Mouse (Mus musculus) forebrain, postnatal 0 days (tissue): ENCODE measurements around the gene Cs. TPM values are rescaled to one million over a fixed set of nuclear protein-coding genes. Genes with fewer than 3 reads are reported as not detected.
"Not testable (repeated sequence)": the region's sequence is repeated elsewhere in the genome, so short reads cannot be mapped to it uniquely, and the experiment has no call there.

Experiments
- ATAC-seq: fragments of 200-750 bp; cut with Nextera tagmentation; 2 replicates; pipeline ENCODE4 v1.8.0; 2017; ENCODE audit warnings: mild to moderate bottlenecking, moderate library complexity
- DNase-seq: peaks from one replicate; pipeline ENCODE4 v3.0.0-alpha.2; 2015
- H3K27ac ChIP-seq: fragments of 300-500 bp; sonication (generic); 2 replicates; pipeline ENCODE4 v1.5.1; 2014; ENCODE audit warnings: low read depth, mild to moderate bottlenecking, antibody characterized with exemption, low read length, moderate library complexity, mixed read lengths
- H3K27me3 ChIP-seq: fragments of 300-500 bp; sonication (generic); 2 replicates; pipeline ENCODE4 v1.6.1; 2014; ENCODE audit warnings: mild to moderate bottlenecking, low read length, mixed read lengths; ENCODE audit not compliant: insufficient read depth
- H3K36me3 ChIP-seq: fragments of 300-500 bp; sonication (generic); 2 replicates; pipeline ENCODE4 v1.6.1; 2014; ENCODE audit warnings: mild to moderate bottlenecking, moderate library complexity; ENCODE audit not compliant: insufficient read depth
- H3K4me1 ChIP-seq: fragments of 300-500 bp; sonication (generic); 2 replicates; pipeline ENCODE4 v1.6.1; 2014; ENCODE audit warnings: antibody characterized with exemption; ENCODE audit not compliant: insufficient read depth
- H3K4me2 ChIP-seq: fragments of 300-500 bp; sonication (generic); 2 replicates; pipeline ENCODE4 v1.6.1; 2014; ENCODE audit warnings: low read depth, mild to moderate bottlenecking, moderate library complexity
- H3K4me3 ChIP-seq: fragments of 300-500 bp; sonication (generic); 2 replicates; pipeline ENCODE4 v1.5.1; 2014; ENCODE audit warnings: low read depth, low read length, mixed read lengths
- H3K9ac ChIP-seq: fragments of 300-500 bp; sonication (generic); 2 replicates; pipeline ENCODE4 v1.6.1; 2014; ENCODE audit warnings: mild to moderate bottlenecking
- H3K9me3 ChIP-seq: fragments of 300-500 bp; sonication (generic); 2 replicates; pipeline ENCODE4 v1.6.1; 2016; ENCODE audit warnings: low read length
- CTCF ChIP-seq: sonication (generic); IDR thresholded peaks from 2 replicates; pipeline ENCODE4 v1.5.1; 2016; ENCODE audit warnings: antibody characterized with exemption, control low read depth, low read depth
- WGBS: fragments of 180-500 bp; shearing (Covaris S2); extraction: QIAGEN DNeasy Blood & Tissue Kit; methylation state at CpG from one replicate; pipeline ENCODE4 v1.1.7; 2014; 5-methylcytosine and 5-hydroxymethylcytosine counted together
- polyA plus RNA-seq: library from polyadenylated mRNA; unstranded; fragments of >200 nt; fragmentation: Nextera tagmentation; extraction: Ambion mirVana; gene quantifications from 2 replicates; pipeline ENCODE4 v1.2.1, GENCODE M21; 2015
- total RNA-seq: library from RNA; depleted of rRNA; stranded (reverse); fragments of >200 nt; gene quantifications from 2 replicates; pipeline ENCODE4 v1.2.3, GENCODE M21; 2014; rRNA removed

Cs gene
- total RNA-seq = 205 and 250 TPM in 2 replicates
- polyA plus RNA-seq = 203 and 255 TPM in 2 replicates

- no peak for TF ChIP-seq CTCF
- peak; percentile 97 for DNase-seq
- 3% methylated on average over 61 of the region's 61 CpGs for WGBS
- H3K9me3 ChIP-seq = no peaks in the 10 kb centered on the region
- peak within 1 kb of the TSS; percentile 77 for H3K9ac ChIP-seq
- H3K4me3 ChIP-seq = peak within 1 kb of the TSS; percentile 74
- H3K4me2 ChIP-seq = peak within 1 kb of the TSS; percentile 65
- peaks cover 13% of the 10 kb centered on the region for H3K4me1 ChIP-seq
- no peaks in the 10 kb centered on the region for H3K36me3 ChIP-seq
- H3K27me3 ChIP-seq = no peaks in the 10 kb centered on the region
- ATAC-seq = peak; percentile 99
- peak within 1 kb of the TSS; percentile 90 for H3K27ac ChIP-seq
Measured at GRCm38 (mm10) chr10:128337306-128338181, at the start of gene Cs. Cs (plus strand) TSS chr10:128337734.

- not testable (repeated sequence) for H3K9ac ChIP-seq, H3K4me2 ChIP-seq, ATAC-seq, H3K4me3 ChIP-seq, H3K4me1 ChIP-seq, DNase-seq, H3K9me3 ChIP-seq, H3K27ac ChIP-seq, H3K27me3 ChIP-seq
- peaks cover 51% of the 10 kb centered on the region for H3K36me3 ChIP-seq
- WGBS = 90% methylated on average over 1 of the region's 1 CpGs
Measured at GRCm38 (mm10) chr10:128290594-128290993, 46.9 kb upstream of the Cs start.

DNA sequence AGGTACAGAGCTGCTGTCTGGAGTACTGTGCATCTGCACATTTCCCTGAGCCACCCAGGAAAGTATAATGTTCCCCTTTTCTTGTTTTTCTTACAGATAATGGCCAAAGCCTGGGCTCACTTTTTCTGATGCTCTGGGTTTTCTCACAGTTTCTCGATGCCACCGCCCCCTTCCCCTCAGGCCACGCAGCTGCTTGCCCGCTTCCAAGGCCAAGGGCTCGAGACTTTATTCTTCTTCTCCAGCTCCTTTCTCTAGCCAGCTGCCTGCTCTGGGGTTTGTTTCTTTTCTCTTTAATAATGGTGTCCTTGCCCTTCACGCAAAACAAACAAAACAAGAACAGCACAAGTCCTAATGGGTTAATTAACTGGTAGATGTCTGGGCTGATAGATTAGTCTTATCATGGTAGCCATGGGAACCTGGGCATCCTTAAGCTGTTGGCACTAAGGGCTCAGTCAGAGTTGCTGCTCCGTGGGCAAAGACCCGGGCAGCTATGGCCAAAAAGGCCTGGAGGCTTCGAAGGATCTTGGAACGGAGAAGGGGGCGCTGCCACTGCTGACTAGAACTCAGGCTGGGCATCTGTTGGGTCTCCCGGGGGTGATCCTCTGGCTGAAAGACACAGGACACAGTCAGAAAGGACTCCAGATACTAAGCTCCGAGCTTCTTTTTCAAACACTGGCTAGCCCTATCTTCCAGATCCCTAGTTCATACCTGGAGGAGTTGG is 41.0 kb upstream of the Cs start:
- Histone ChIP-seq H3K9ac (no peak overlapping the region), H3K27me3 (no peaks in the 10 kb centered on the region), H3K4me3 (no peak overlapping the region), H3K36me3 (peaks cover 15% of the 10 kb centered on the region), H3K27ac (no peak overlapping the region), H3K4me1 (no peaks in the 10 kb centered on the region), H3K9me3 (no peaks in the 10 kb centered on the region), H3K4me2 (no peak overlapping the region)
- DNase-seq = peak; percentile 14
- peak; percentile 59; the same call in 1 of the 2 replicates for ATAC-seq
- 39% methylated on average over 13 of the region's 13 CpGs for WGBS
- no peak for TF ChIP-seq CTCF

DNA sequence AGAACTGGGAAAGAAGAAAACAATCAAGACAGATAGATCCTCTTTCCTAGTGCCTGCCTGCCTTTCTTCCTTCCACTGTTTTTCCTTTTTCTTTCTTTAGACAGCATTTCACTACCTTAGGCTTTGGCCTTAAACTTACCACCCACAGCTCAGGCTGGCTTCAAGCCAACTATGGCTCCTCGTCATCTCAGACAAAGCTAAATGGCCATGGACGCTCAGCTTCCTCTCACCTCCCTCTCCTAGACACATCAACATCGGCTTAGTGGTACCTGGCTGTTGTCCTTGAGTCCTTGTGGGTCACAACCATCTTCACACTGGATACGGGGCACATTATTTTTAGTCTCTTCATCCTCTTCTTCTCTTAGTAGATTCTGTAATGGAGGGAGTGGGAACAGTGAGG is 40.3 kb upstream of the Cs start:
- H3K27me3 ChIP-seq = no peaks in the 10 kb centered on the region
- H3K4me3 ChIP-seq = no peak overlapping the region
- no peak overlapping the region for H3K4me2 ChIP-seq
- H3K9me3 ChIP-seq = no peaks in the 10 kb centered on the region
- no peak for DNase-seq
- no peak for ATAC-seq
- TF ChIP-seq CTCF = no peak
- H3K9ac ChIP-seq = no peak overlapping the region
- H3K27ac ChIP-seq = no peak overlapping the region
- 0 out of 2 replicates have a peak, but pooled peaks cover under 1% of the 10 kb centered on the region for H3K4me1 ChIP-seq
- peaks cover 9% of the 10 kb centered on the region for H3K36me3 ChIP-seq
- WGBS = 58% methylated on average over 4 of the region's 4 CpGs

- peaks cover 5% of the 10 kb centered on the region; the same call in 1 of the 2 replicates for H3K36me3 ChIP-seq
- H3K4me3 ChIP-seq = no peak overlapping the region
- no peak for ATAC-seq
- H3K9ac ChIP-seq = no peak overlapping the region
- no peak overlapping the region for H3K27ac ChIP-seq
- no peak overlapping the region for H3K4me2 ChIP-seq
- DNase-seq = no peak
- no peaks in the 10 kb centered on the region for H3K27me3 ChIP-seq
- TF ChIP-seq CTCF = no peak
- peaks cover 5% of the 10 kb centered on the region; the same call in 1 of the 2 replicates for H3K4me1 ChIP-seq
- H3K9me3 ChIP-seq = no peaks in the 10 kb centered on the region
- 80% methylated on average over 11 of the region's 11 CpGs for WGBS
Measured at GRCm38 (mm10) chr10:128297622-128298021, 39.9 kb upstream of the Cs start.

DNA sequence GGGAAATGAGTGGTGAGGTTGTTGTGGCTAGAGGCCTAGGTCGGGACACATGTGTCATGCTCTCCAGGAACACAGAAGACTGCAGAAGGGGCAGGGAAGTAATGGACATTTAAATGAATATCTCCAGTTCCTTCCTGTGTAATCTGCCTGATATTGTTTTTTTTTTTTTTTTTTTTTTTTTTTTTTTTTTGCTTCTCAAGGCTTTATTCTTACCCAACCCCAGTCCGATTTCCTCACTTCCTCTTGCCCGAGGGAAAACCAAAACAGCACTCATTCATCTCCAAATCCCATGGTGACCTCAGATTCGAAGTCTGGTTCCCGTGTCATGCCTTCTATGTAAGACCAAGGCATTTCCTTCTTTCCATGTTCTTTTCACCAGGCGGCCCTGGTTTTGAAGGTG is 39.3 kb upstream of the Cs start:
- DNase-seq (no peak), ATAC-seq (no peak)
- H3K27me3 ChIP-seq = no peaks in the 10 kb centered on the region
- no peaks in the 10 kb centered on the region for H3K36me3 ChIP-seq
- H3K27ac ChIP-seq = no peak overlapping the region
- H3K9me3 ChIP-seq = no peaks in the 10 kb centered on the region
- peaks cover 5% of the 10 kb centered on the region; the same call in 1 of the 2 replicates for H3K4me1 ChIP-seq
- no peak for TF ChIP-seq CTCF
- 85% methylated on average over 6 of the region's 6 CpGs for WGBS
- no peak overlapping the region for H3K4me2 ChIP-seq
- H3K4me3 ChIP-seq = no peak overlapping the region
- no peak overlapping the region for H3K9ac ChIP-seq
